Comparison of ENCODE assay signal across 28 mouse cellular contexts in the genomic region with DNA sequence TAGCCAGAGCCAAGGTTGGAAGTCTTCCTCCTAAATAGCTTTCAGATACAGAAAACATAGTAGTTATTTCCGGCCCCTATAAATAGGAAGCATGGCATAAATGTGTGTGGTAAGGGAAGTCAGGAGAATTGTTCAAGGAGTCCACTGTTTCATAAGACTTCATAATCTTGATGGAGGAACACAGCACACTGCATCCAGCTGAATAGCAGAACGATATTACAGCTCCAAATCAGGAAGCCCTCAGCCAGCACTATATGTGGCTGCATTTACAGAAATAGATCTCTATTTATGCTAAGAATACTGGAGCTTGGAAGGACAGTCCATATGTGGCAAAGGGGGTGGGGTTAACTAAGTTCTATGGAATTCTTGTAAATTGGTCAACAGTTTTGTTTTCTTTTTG.
"Had no signal": no experiment of that assay in that cellular context is flagged by ENCODE, and none has a peak within 500 bp of the region (broad histone marks: within the 10 kb centered on the region; RNA-seq: fewer than 3 reads in every experiment).

No protein-coding gene starts in this region.

- DNase-seq: cerebellum, adult 8-10 months; cerebellum, adult 9-10 months; cerebellum, adult 9-11 months; cerebellum, postnatal 10 days; cerebellum, postnatal 14 days; cerebellum, postnatal 25 days; cerebellum, postnatal 36 days; embryo, embryonic 11 days; forebrain, postnatal 0 days; gastrocnemius, adult 2 months; gastrocnemius, postnatal 10 days; gastrocnemius, postnatal 14 days; gastrocnemius, postnatal 25 days; gastrocnemius, postnatal 36 days; heart, adult 11 months; heart, adult 18-20 months; heart, adult 2 months had no signal

- H3K4me1 ChIP-seq: embryonic facial prominence, embryonic 10.5 days; embryonic facial prominence, embryonic 12.5 days; embryonic facial prominence, embryonic 13.5 days; embryonic facial prominence, embryonic 15.5 days; forebrain, embryonic 10.5 days; forebrain, embryonic 12.5 days; forebrain, embryonic 13.5 days; forebrain, embryonic 15.5 days had no signal

- H3K27ac ChIP-seq: embryonic facial prominence, embryonic 10.5 days; embryonic facial prominence, embryonic 12.5 days; embryonic facial prominence, embryonic 13.5 days; embryonic facial prominence, embryonic 15.5 days; forebrain, embryonic 10.5 days; forebrain, embryonic 12.5 days; forebrain, embryonic 13.5 days; forebrain, embryonic 15.5 days; gastrocnemius, adult 2 months; heart, adult 2 months had no signal

- H3K9me3 ChIP-seq: embryonic facial prominence, embryonic 10.5 days; embryonic facial prominence, embryonic 12.5 days; embryonic facial prominence, embryonic 13.5 days; embryonic facial prominence, embryonic 15.5 days; forebrain, embryonic 10.5 days; forebrain, embryonic 12.5 days; forebrain, embryonic 13.5 days; forebrain, embryonic 15.5 days had no signal

- H3K4me3 ChIP-seq: embryonic facial prominence, embryonic 10.5 days; embryonic facial prominence, embryonic 12.5 days; embryonic facial prominence, embryonic 13.5 days; embryonic facial prominence, embryonic 15.5 days; erythroblast, embryonic 14.5 days; forebrain, embryonic 10.5 days; forebrain, embryonic 12.5 days; forebrain, embryonic 13.5 days; forebrain, embryonic 15.5 days; gastrocnemius, adult 2 months; heart, adult 2 months had no signal

- H3K27me3 ChIP-seq: embryonic facial prominence, embryonic 12.5 days; embryonic facial prominence, embryonic 13.5 days; embryonic facial prominence, embryonic 15.5 days; forebrain, embryonic 12.5 days; forebrain, embryonic 13.5 days; forebrain, embryonic 15.5 days had no signal

- ATAC-seq: forebrain, embryonic 13.5 days; forebrain, embryonic 14.5 days; forebrain, embryonic 15.5 days; forebrain, embryonic 16.5 days; forebrain, postnatal 0 days had no signal

- H3K36me3 ChIP-seq: embryonic facial prominence, embryonic 10.5 days; embryonic facial prominence, embryonic 12.5 days; embryonic facial prominence, embryonic 13.5 days; embryonic facial prominence, embryonic 15.5 days; forebrain, embryonic 10.5 days; forebrain, embryonic 12.5 days; forebrain, embryonic 15.5 days had no signal
